Mouse (Mus musculus) kidney, postnatal 36 days (tissue): ENCODE measurements around the gene Rbms3.

Experiments
- DNase-seq, 2 experiments: peaks; one replicate each; pipeline ENCODE4 v3.0.0; 2021 to 2022; ENCODE audit warnings: mixed read lengths in 2 of 2

Gene Rbms3

DNA sequence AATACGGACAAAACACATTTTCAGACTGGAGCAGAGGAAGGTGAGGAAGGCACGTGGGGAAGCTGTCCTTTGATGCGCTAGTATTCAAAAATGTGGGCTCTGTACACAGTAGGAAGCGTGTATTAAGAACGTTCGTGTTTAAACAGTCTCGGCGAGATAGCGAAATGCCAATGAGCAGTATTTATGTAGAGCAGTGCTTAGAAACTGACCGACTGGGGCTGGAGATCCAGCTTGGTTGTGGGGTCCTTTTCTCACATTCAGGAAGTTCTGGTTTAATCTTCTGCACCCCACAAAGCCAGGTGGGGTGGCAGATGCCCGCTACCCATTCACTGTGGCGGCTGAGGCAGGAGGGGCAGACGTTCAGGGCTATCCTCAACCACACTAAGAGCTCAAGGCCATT is 153.0 kb downstream of the Rbms3 start:
- DNase-seq: no peak

GRCm38 (mm10) chr9:117452816-117453215 is 176.9 kb downstream of the Rbms3 start:
- peak in 1 of 2 experiments; percentile 3 for DNase-seq

- DNase-seq: no peak
Observed at GRCm38 (mm10) chr9:117442611-117443010, 187.1 kb downstream of the Rbms3 start.

GRCm38 (mm10) chr9:117435856-117436255 is 193.9 kb downstream of the Rbms3 start:
- DNase-seq: no peak

DNA sequence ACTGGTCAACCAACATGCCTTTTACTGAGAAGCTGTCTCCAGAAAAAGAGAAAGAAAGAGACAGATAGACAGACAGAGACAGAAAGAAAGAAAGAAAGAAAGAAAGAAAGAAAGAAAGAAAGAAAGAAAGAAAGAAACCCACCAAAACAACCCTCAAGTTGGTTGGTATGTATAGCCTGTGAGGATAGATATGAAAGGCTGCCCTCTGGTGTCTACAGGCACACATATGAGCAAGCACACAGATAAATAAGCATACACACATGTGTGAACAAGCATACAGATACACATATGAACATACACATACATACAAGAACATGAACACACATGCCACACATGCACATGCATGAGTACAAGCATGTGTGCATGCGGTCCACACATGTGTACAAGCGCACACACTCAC is 199.0 kb downstream of the Rbms3 start:
- peak; percentile 25 to 27 for DNase-seq

- no peak for DNase-seq
Observed at GRCm38 (mm10) chr9:117429217-117430105, 200.3 kb downstream of the Rbms3 start.

- DNase-seq: peak; percentile 6 to 48
Observed at GRCm38 (mm10) chr9:117423259-117423658, 206.5 kb downstream of the Rbms3 start.

DNA sequence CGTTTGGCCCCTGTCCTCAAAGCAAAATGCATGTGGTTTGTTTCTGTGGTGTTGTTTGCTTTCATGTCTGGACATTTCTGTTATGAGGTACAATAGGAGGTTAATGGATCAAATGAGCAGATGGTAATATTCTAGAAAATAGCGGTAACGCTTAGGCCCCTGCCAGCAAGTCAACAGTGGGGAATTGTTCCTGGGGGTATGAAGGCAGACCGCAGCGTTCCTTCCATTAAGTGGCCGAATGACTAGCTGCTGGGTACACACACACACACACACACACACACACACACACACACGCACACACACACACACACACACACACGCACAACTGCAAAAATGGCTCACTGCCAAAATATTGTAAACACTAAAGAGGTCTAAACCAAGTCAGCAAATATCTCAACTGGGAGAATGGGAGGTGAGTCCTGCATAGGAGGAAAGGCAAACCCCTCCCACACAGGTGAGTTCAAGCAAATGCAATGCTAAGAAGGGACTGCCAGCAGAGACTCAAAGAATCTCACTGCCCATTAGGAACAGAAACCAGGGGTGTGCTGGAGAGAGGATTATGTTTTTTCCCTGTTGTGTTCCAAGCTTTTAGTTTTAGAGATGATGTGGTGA is 209.7 kb downstream of the Rbms3 start:
- no peak for DNase-seq

DNA sequence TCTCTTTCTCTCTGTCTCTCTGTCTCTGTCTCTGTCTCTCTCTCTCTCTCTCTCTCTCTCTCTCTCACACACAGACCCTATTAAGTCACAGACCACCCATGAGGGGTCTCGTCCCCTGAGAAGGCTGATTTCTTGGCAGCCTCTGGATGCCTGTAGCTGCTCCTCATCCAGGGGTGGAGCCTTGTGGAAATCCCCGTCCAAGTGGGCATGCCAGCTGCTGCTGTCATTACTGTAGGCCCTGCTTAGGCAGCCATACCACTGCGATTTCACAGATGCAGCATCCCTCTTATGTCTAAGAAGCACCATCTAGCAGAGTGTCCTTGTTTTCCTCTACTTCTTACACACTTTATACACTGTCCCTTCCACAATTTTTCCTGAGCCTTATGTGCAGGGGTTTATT is 216.5 kb downstream of the Rbms3 start:
- DNase-seq: no peak

DNA sequence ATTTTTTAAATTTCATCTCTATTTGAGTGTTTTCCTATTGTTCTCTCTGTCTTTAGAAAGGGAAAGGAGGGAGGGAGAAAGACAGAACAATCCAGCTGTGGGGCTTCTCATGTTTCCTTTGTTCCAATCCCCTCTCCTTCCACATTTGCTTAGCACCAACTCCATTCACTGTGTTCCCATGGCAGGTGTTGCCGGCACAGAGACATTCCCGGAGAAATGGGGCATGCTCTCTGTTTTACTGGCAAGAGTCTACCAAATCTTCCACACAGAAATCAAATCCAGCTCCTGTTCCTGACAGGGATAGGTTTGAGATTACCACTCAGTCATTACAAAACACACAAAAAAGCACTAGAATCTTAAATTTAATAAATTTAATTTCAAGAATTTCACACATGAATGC is 217.1 kb downstream of the Rbms3 start:
- DNase-seq: no peak

DNA sequence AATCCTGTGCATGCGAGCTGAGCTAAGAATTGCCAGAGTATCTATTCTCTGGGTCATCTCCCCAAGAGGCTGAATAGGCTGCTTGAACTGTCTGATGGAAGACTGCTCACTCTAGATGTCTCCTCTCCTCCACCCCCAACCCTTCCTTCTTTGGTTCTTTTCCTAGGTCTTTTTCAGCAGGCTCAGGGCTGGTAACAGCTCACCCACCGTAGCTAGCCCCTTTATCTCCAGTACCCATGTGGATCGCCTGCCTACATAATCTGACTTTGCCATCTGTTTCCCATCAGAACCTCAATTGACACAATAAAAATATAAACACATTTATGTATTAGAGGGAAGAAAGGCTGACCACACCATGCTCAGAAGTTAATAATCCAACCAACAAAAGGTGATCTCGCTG is 225.1 kb downstream of the Rbms3 start:
- DNase-seq: no peak

DNA sequence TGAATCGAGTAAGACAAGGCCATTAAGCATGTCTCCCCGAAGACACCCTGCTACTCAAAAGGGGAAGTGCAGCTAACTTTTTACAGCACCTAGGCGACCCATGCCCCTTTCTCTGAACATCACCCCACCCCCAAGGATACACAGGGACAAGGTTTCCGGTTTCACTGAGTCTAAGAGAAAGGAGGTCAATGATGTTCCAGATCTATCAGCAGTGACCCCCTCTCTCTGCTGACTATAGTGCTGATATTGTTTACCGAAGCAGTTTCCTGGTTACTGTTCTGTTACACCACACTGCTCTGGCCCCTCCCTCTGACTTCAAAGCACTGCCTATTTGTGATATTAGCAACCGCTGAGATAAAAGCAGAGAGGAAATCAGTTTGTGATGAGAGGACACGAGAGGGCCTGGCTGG is 229.4 kb downstream of the Rbms3 start:
- no peak for DNase-seq

DNA sequence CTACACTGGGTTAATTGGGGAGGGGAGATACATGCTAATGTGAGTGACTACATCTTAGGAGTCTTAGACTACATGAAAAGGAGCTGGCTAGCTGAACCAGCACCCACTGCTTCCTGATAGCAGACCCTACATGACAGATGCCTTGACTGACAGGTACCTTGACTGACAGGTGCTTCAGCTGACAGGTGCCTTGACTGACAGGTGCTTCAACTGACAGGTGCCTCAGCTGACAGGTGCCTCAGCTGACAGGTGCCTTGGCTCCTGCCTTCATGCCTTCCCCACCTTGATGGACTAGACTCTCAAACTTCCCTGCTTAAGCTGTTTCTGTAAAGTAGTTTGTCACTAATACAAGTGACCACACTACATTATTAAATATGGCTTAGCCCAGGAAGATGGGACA is 232.6 kb downstream of the Rbms3 start:
- DNase-seq: no peak

GRCm38 (mm10) chr9:117396586-117396985 is 233.1 kb downstream of the Rbms3 start:
- DNase-seq: peak in 1 of 2 experiments; percentile 38

DNA sequence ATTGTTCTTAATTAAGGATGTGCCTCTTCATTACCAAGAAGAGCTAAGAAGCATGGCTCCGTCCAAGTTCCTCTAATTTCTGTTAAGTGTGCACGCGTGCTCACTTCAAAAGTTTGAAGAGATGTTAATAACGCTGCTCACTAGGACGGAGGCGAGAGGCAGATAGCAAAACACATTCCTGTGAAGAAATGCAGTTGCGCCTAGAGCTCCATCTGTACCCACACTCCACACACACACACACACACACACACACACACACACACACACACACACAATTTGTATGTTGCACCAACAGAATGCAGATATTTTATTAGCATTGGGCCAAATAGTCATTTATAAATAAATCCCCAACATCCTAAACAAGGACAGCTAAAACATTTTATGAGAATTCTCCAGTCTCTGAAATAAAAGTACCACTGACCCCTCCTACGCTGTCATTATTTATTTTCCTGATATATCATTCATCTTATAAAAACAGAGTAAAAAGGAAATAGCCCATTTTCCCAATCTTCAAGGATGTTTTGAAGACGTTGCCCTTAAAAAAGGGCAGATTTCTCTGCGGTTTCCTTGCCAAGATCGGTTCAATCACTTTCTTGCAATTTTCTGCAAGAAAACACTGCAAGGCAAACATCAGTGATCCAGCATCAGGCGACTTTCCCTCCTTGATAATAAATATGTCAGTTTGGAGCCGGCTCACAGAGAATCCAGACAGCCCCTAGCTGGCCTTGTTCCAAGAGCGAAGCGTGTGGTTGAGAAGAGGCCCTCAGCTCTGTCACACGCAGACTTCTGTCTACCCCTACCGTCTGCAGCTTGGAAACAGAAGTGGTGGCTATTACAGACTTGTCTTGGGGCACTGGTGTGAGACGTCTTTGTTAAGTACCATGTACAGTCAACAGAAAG is 235.8 kb downstream of the Rbms3 start:
- DNase-seq: peak; percentile 67 to 74

DNA sequence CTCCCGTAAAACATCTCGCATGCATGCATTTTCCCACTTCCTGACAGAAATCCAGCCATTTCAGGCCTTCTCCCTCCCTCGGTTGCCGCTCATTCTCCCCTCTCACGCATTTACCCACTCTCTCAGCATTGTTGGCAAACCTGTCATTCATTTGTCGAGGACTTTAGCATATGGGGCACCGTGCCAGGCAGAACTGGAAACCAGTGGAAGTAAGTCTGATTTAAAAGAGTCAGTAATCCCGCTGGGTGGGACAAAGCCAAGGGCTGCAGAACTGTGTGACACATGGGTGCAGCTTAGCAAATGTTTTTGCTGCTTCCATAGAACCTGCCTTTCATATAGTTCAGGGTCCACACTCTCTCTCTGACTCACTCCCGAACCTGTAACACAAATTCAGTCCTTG is 241.7 kb downstream of the Rbms3 start:
- DNase-seq: peak; percentile 81 to 89

GRCm38 (mm10) chr9:117380876-117381275 is 248.8 kb downstream of the Rbms3 start:
- DNase-seq: peak; percentile 65 to 82

GRCm38 (mm10) chr9:117380076-117380475 is 249.6 kb downstream of the Rbms3 start:
- peak; percentile 66 to 70 for DNase-seq

GRCm38 (mm10) chr9:117379448-117379983 is 250.2 kb downstream of the Rbms3 start:
- peak; percentile 65 to 68 for DNase-seq

DNA sequence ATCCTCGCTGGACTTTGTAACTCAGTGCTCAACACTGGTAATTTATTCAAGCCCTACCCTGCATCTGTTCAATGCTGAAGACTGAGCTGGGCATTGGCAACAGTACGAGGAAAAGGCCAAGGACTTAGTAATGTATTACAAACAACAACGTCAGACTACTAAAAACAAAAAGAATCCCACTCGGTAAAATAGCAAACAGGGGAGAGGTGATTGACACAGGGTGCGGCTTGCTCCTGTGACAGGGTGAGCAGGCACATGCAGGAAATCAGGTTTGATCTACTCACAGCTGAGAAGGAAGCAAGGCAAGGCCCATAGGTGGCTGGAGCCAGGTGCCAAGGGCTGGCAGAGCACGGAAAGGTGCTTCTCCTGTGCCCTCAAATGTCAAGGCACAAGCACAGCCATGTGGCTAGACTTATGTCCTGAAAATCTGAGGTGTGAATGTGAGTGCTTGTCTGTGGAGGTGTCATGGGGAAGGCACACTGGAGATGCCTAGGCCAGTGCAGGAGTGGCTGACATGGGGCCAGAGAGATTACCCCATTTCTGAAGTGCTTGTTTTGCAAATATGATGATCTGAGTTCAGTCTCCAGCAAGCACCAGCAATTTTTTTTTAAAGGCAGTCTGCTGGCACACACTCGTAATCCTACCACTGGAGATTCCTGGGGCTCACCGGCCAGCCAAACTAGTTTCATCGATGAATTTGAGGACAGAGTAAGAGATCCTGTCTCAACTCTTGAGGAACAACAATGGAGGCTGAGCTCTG is 251.4 kb downstream of the Rbms3 start:
- peak; percentile 61 to 81 for DNase-seq

DNA sequence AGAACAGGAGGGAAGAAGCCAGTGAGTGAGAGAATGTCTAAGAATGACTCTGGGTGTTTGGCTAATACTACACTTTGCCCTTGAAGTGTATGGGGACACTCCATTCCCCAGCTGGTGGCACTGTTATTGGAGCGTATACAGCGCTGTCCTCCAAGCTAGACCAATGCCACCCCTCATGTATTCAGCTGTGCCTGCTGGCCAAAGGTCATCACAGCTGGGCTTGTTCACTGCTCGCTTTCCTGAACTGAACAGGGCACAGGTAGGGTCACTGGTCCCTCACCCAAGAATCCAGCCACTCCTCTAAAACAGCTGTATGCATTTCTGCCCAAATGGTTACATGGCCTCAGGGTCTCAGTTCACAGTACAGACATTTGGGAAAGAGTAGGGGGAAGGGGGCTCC is 253.9 kb downstream of the Rbms3 start:
- DNase-seq: peak in 1 of 2 experiments; percentile 52

DNA sequence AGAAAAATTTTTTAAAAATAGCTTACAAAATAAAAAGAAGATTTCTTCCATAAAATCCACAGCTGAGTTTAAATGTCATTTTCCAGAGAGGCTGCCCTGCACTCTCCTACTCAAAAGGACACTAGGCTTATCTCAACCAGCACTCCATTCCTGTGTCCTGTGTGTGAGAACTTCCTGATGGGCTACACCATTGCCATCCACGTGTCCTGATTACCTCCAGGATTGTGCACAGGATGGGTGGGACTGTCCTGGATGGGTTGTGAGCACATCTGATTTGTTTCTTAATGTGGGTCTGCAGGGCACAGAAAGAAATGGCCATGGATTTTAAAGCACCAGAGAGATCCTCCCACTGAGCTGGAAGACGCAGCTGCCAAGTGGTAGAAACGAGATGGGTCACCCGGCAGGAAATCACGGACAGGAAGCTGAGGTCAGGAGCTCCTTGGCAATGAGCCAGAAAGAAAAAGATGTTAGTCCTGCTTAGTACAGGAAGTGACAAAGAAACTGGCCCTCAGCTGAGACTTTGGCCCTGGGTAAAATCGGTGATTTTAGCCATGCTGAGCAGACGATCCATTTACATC is 256.5 kb downstream of the Rbms3 start:
- DNase-seq: peak; percentile 78 to 91
